Mouse (Mus musculus): ENCODE data around the gene Pdzd8.

GRCm38 (mm10) chr19:59374940-59375339, 29.4 kb upstream of the Pdzd8 start:
- TF ChIP-seq CTCF (IDR thresholded peaks at IDR 0.05; ENCODE audit: low read depth, low read length) (no peak), EP300 (IDR thresholded peaks at IDR 0.05; ENCODE audit: insufficient read depth, low read depth, low read length) (no peak)
